Mouse (Mus musculus): Measurements from ENCODE around the gene Pick1.

DNA sequence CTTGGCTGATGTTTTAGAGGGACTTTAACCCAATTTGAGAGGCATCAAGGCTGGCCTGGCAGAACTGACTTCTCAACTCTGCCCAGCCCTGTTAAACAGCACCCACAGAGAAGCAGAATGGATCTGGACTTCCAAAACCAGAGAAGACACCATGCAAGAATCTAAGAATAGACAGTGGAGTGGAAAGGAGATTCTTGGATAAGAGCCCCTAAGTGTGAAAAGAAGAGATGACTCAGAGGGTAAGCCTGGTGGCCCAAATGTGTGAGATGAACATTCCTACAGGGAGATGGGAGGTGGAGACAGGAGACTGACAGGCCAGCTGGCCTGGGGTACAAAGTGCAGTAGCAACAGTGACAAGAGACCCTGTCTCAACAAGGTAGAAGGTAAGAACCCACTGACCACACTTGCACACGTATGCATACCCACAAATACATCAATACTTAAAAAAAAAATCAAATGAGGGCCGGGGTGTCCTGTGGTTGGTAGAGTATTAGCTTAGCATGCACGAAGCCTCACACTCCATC, 33.9 kb downstream of the Pick1 start:
- TF ChIP-seq GATA1 (IDR thresholded peaks at IDR 0.05; ENCODE audit: low read length) (no peak), TAL1 (IDR thresholded peaks at IDR 0.05; ENCODE audit: low read length) (no peak)

Data from erythroblast, embryonic 14.5 days (primary cell).